ENCODE assay signal across 8 mouse cellular contexts in the genomic region with DNA sequence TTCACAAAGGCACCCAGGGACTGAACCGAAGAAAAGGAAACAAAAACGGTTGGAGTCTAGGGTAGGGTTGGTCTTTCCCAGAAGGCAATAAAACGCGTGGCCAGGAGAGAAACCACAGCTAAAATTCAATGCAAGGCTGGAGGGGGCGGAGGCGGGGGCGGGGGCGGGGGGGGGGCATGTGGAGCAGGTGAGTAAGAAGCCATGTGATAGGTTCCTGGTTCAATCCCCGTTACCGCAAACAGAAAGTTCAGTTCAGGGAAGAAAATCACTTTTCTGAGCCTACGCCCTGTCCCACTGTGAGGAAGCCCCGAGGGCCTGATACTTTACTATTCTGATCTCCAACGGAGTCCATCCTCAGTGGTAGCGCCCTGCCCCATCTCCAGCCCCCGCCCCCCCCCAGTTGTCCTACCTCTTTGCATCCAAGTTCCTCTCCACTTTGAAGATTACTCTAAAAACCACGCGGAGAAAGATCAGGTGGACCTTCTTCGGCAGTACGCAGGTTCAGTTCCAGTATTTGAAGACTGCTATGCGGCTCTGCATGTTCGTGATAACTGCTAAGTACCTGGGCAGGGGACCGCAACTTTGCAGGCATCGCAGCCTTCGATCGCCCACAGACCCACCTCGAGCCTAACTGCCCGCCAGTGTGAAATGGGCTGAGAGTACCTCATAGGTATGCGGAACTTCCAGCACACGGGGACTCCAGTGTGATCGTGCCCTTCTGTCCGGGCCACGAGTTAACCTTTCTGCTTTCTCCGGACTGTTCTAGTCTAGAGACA.
DNase-seq lines count a peak whose midpoint lies in the region; ATAC-seq and TF ChIP-seq lines count a peak whose summit lies in the region.

No protein-coding gene starts in this region.

- peaks cover 13% of the 10 kb centered on the region for H3K4me1 ChIP-seq in testis, adult 2 months (ENCODE audit: control insufficient read depth, insufficient read depth, low read length)
- peaks cover 12% of the 10 kb centered on the region; the same call in 1 of the 2 replicates for H3K4me1 ChIP-seq in forebrain, embryonic 14.5 days (ENCODE audit: control insufficient read depth, insufficient read depth, low read length)
- peaks cover 0 to 2% of the 10 kb centered on the region in 2 experiments; a peak in 1 of 4 replicates for H3K4me1 ChIP-seq in liver, embryonic 14.5 days (replicated peaks; ENCODE audit: control insufficient read depth in 2 of 2, insufficient read depth in 2 of 2, low read length in 1 of 2)
- H3K4me1 ChIP-seq in stomach, embryonic 15.5 days = 0 out of 2 replicates have a peak, but pooled peaks cover 6% of the 10 kb centered on the region

- H3K9ac ChIP-seq in forebrain, embryonic 14.5 days (ENCODE audit: low read length) = no peak overlapping the region
- H3K9ac ChIP-seq in liver, embryonic 14.5 days (replicated peaks) = no peak overlapping the region
- no peak overlapping the region for H3K9ac ChIP-seq in stomach, embryonic 15.5 days

- TF ChIP-seq EP300 in liver, embryonic 14.5 days (IDR thresholded peaks at IDR 0.05; ENCODE audit: low read depth) = no peak

- no peak overlapping the region for H3K27ac ChIP-seq in testis, adult 2 months (ENCODE audit: control insufficient read depth, insufficient read depth, low read depth, low read length)
- H3K27ac ChIP-seq in forebrain, embryonic 14.5 days (ENCODE audit: low read depth, low read length) = no peak overlapping the region
- no peak overlapping the region for H3K27ac ChIP-seq in liver, embryonic 14.5 days
- H3K27ac ChIP-seq in stomach, embryonic 15.5 days = no peak overlapping the region

- peak overlapping the region; percentile 37 for H3K4me2 ChIP-seq in forebrain, embryonic 14.5 days (ENCODE audit: low read length)
- H3K4me2 ChIP-seq in liver, embryonic 14.5 days (ENCODE audit: low read depth) = peak overlapping the region; percentile 46
- H3K4me2 ChIP-seq in stomach, embryonic 15.5 days = peak overlapping the region; percentile 47

- 10% methylated on average over 33 of the region's 33 CpGs for WGBS in forebrain, embryonic 14.5 days
- 17% methylated on average over 31 of the region's 33 CpGs for WGBS in liver, embryonic 14.5 days (ENCODE audit: insufficient replicate concordance)
- 18% methylated on average over 33 of the region's 33 CpGs for WGBS in stomach, embryonic 15.5 days

- no peak for TF ChIP-seq POLR2A in testis, adult 2 months (IDR thresholded peaks at IDR 0.05; ENCODE audit: control insufficient read depth, low read depth, low read length)

- H3K9me3 ChIP-seq in forebrain, embryonic 14.5 days (replicated peaks; ENCODE audit: control insufficient read depth, low read length) = no peaks in the 10 kb centered on the region
- no peaks in the 10 kb centered on the region for H3K9me3 ChIP-seq in liver, embryonic 14.5 days (ENCODE audit: control insufficient read depth, low read length)
- H3K9me3 ChIP-seq in stomach, embryonic 15.5 days = no peaks in the 10 kb centered on the region

- no peaks in the 10 kb centered on the region; the same call in 1 of the 2 replicates for H3K27me3 ChIP-seq in testis, adult 2 months (ENCODE audit: control insufficient read depth, insufficient read depth, low read length)
- H3K27me3 ChIP-seq in forebrain, embryonic 14.5 days (replicated peaks; ENCODE audit: control insufficient read depth, insufficient read depth, low read length) = no peaks in the 10 kb centered on the region
- no peaks in the 10 kb centered on the region; the same call in 1 of the 2 replicates for H3K27me3 ChIP-seq in liver, embryonic 14.5 days (ENCODE audit: control insufficient read depth, insufficient read depth, low read length)
- no peaks in the 10 kb centered on the region for H3K27me3 ChIP-seq in stomach, embryonic 15.5 days (replicated peaks)

- no peaks in the 10 kb centered on the region for H3K36me3 ChIP-seq in testis, adult 2 months (ENCODE audit: control insufficient read depth, insufficient read depth, low read length)
- H3K36me3 ChIP-seq in forebrain, embryonic 14.5 days (ENCODE audit: control insufficient read depth, insufficient read depth, low read length) = no peaks in the 10 kb centered on the region
- H3K36me3 ChIP-seq in liver, embryonic 14.5 days (replicated peaks; ENCODE audit: control insufficient read depth, insufficient read depth, low read depth) = no peaks in the 10 kb centered on the region
- no peaks in the 10 kb centered on the region for H3K36me3 ChIP-seq in stomach, embryonic 15.5 days

- ATAC-seq in forebrain, embryonic 14.5 days = 0 out of 2 replicates have a peak, but pooled peaks have one; percentile 1
- ATAC-seq in liver, embryonic 14.5 days (ENCODE audit: insufficient read depth) = no peak
- peak; percentile 35; the same call in 1 of the 2 replicates for ATAC-seq in stomach, embryonic 15.5 days (ENCODE audit: insufficient read depth, low FRiP score, low read depth)
- ATAC-seq in megakaryocyte progenitor cell, adult 5-6 weeks (replicated peaks; ENCODE audit: poor library complexity) = no peak; the same call in 1 of the 2 replicates

- TF ChIP-seq CTCF in testis, adult 2 months (IDR thresholded peaks at IDR 0.05; ENCODE audit: control insufficient read depth, insufficient read depth, insufficient replicate concordance, low read depth, low read length) = no peak
- TF ChIP-seq CTCF in liver, embryonic 14.5 days (IDR thresholded peaks at IDR 0.05; ENCODE audit: low read depth) = no peak

- DNase-seq in testis, postnatal 10 days (ENCODE audit: low spot score) = no peak
- no peak for DNase-seq in forebrain, embryonic 14.5 days (ENCODE audit: low spot score)
- DNase-seq in liver, embryonic 14.5 days (ENCODE audit: low read depth in 3 of 3, low spot score in 3 of 3) = no peak
- no peak for DNase-seq in adrenal gland, postnatal 25 days
- DNase-seq in adipocyte (ENCODE audit: low spot score) = no peak

- H3K4me3 ChIP-seq in testis, adult 2 months (ENCODE audit: control insufficient read depth, low read depth, low read length) = peak overlapping the region; percentile 21
- no peak overlapping the region for H3K4me3 ChIP-seq in forebrain, embryonic 14.5 days (ENCODE audit: low read depth, low read length)
- H3K4me3 ChIP-seq in liver, embryonic 14.5 days (ENCODE audit: insufficient read depth in 1 of 2, low read depth in 2 of 2, low read length in 2 of 2) = peak overlapping the region in 1 of 2 experiments; percentile 2; a peak in 1 of 4 replicates
- peak overlapping the region; percentile 28 for H3K4me3 ChIP-seq in stomach, embryonic 15.5 days (replicated peaks)

Comparison
In these comparisons a context has a peak if more than half of its experiments do, and no peak if none do; other contexts are left out.
1. ATAC-seq: peak in forebrain, embryonic 14.5 days (single experiment) and stomach, embryonic 15.5 days (single experiment); none in liver, embryonic 14.5 days (single experiment) and megakaryocyte progenitor cell, adult 5-6 weeks (single experiment).
2. Peak in every context shown above with its lines, with median percentiles within 50 percentile points of each other: H3K4me2 ChIP-seq.